Mouse (Mus musculus) hindbrain, embryonic 11.5 days (tissue): ENCODE measurements around the gene Fbxw13. TPM values are rescaled to one million over a fixed set of nuclear protein-coding genes. Genes with fewer than 3 reads are reported as not detected.
"Not testable (repeated sequence)": the region's sequence is repeated elsewhere in the genome, so short reads cannot be mapped to it uniquely, and the experiment has no call there.

Experiments used
- ATAC-seq: fragments of 200-750 bp; cut with Nextera tagmentation; 2 replicates; pipeline ENCODE4 v1.8.0; 2017; ENCODE audit warnings: mild to moderate bottlenecking, moderate TSS enrichment, moderate library complexity; ENCODE audit not compliant: low FRiP score
- DNase-seq: peaks from one replicate; pipeline ENCODE4 v3.0.0-alpha.2; 2015; ENCODE audit warnings: low spot score
- H3K27ac ChIP-seq: fragments of 300-500 bp; sonication (generic); 2 replicates; pipeline ENCODE4 v1.5.1; 2014; ENCODE audit warnings: mild to moderate bottlenecking, low read depth, low read length
- H3K27me3 ChIP-seq: fragments of 300-500 bp; sonication (generic); 2 replicates; pipeline ENCODE4 v1.6.1; 2014; ENCODE audit warnings: mild to moderate bottlenecking, low read length, moderate library complexity, mixed read lengths; ENCODE audit not compliant: control insufficient read depth, insufficient read depth
- H3K36me3 ChIP-seq: fragments of 300-500 bp; sonication (generic); 2 replicates; pipeline ENCODE4 v1.6.1; 2014; ENCODE audit warnings: mild to moderate bottlenecking, low read length, moderate library complexity, mixed read lengths; ENCODE audit not compliant: control insufficient read depth, insufficient read depth
- H3K4me1 ChIP-seq: fragments of 300-500 bp; sonication (generic); replicated peaks from 2 replicates; pipeline ENCODE4 v1.6.1; 2014; ENCODE audit warnings: low read length, mixed read lengths; ENCODE audit not compliant: control insufficient read depth, insufficient read depth
- H3K4me2 ChIP-seq: fragments of 300-500 bp; sonication (generic); replicated peaks from 2 replicates; pipeline ENCODE4 v1.6.1; 2014; ENCODE audit warnings: mild to moderate bottlenecking, low read depth, low read length
- H3K4me3 ChIP-seq: fragments of 300-500 bp; sonication (generic); 2 replicates; pipeline ENCODE4 v1.5.1; 2014; ENCODE audit warnings: low read depth, low read length
- H3K9ac ChIP-seq: fragments of 300-500 bp; sonication (generic); 2 replicates; pipeline ENCODE4 v1.6.1; 2014; ENCODE audit warnings: low read depth, low read length
- H3K9me3 ChIP-seq: fragments of 300-500 bp; sonication (generic); 2 replicates; pipeline ENCODE4 v1.6.1; 2016; ENCODE audit warnings: low read length; ENCODE audit not compliant: control insufficient read depth
- WGBS: fragments of 180-500 bp; shearing (Covaris S2); extraction: QIAGEN DNeasy Blood & Tissue Kit; methylation state at CpG from one replicate; pipeline ENCODE4 v1.1.7; 2014; 5-methylcytosine and 5-hydroxymethylcytosine counted together
- polyA plus RNA-seq: library from polyadenylated mRNA; unstranded; fragments of >200 nt; fragmentation: Nextera tagmentation; extraction: Ambion mirVana; gene quantifications from 2 replicates; pipeline ENCODE4 v1.2.1, GENCODE M21; 2014

Gene Fbxw13
- polyA plus RNA-seq, result not detected in 2 replicates

GRCm38 (mm10) chr9:109195875-109196274 lies at the start of gene Fbxw13:
TSS of gene Fbxw13 (minus strand) at chr9:109195975.
- WGBS, result 79% methylated on average over 3 of the region's 3 CpGs
- H3K27me3 ChIP-seq, H3K27ac ChIP-seq, H3K9me3 ChIP-seq, H3K4me2 ChIP-seq, ATAC-seq, H3K9ac ChIP-seq, DNase-seq, H3K4me1 ChIP-seq, H3K36me3 ChIP-seq, H3K4me3 ChIP-seq: not testable (repeated sequence)

GRCm38 (mm10) chr9:109234654-109235053 lies 38.9 kb upstream of the Fbxw13 start, which contains the start of gene Fbxw20:
TSS of gene Fbxw20 (minus strand) at chr9:109234754.
- no peaks in the 10 kb centered on the region for H3K27me3 ChIP-seq
- no peaks in the 10 kb centered on the region for H3K9me3 ChIP-seq
- WGBS, result 95% methylated on average over 1 of the region's 1 CpGs
- no peaks in the 10 kb centered on the region for H3K4me1 ChIP-seq
- ATAC-seq, result no peak
- no peak within 1 kb of the TSS for H3K4me2 ChIP-seq
- no peak for DNase-seq
- H3K36me3 ChIP-seq, result no peaks in the 10 kb centered on the region
- H3K4me3 ChIP-seq, result no peak within 1 kb of the TSS
- no peak within 1 kb of the TSS for H3K27ac ChIP-seq
- no peak within 1 kb of the TSS for H3K9ac ChIP-seq

GRCm38 (mm10) chr9:109218449-109218848 lies 22.7 kb upstream of the Fbxw13 start:
- DNase-seq (peak; percentile 27), ATAC-seq (no peak)
- no peaks in the 10 kb centered on the region for H3K4me1 ChIP-seq
- no peak overlapping the region for H3K4me3 ChIP-seq
- 71% methylated on average over 6 of the region's 6 CpGs for WGBS
- no peak overlapping the region for H3K27ac ChIP-seq
- H3K9me3 ChIP-seq, result no peaks in the 10 kb centered on the region
- no peaks in the 10 kb centered on the region for H3K36me3 ChIP-seq
- no peaks in the 10 kb centered on the region for H3K27me3 ChIP-seq
- H3K9ac ChIP-seq, result no peak overlapping the region
- no peak overlapping the region for H3K4me2 ChIP-seq

- DNase-seq, ATAC-seq, H3K4me3 ChIP-seq, H3K27me3 ChIP-seq, H3K9me3 ChIP-seq, H3K27ac ChIP-seq, H3K4me1 ChIP-seq, H3K9ac ChIP-seq, H3K36me3 ChIP-seq, H3K4me2 ChIP-seq: not testable (repeated sequence)
- WGBS, result 86% methylated on average over 1 of the region's 1 CpGs
Measured at GRCm38 (mm10) chr9:109201347-109201746, 5.6 kb upstream of the Fbxw13 start.

- DNase-seq, result no peak
- ATAC-seq, result no peak
- H3K4me3 ChIP-seq, result no peak overlapping the region
- no peaks in the 10 kb centered on the region for H3K27me3 ChIP-seq
- no peaks in the 10 kb centered on the region for H3K4me1 ChIP-seq
- no peak overlapping the region for H3K4me2 ChIP-seq
- WGBS, result 90% methylated on average over 1 of the region's 1 CpGs
- no peak overlapping the region for H3K9ac ChIP-seq
- no peaks in the 10 kb centered on the region for H3K36me3 ChIP-seq
- no peak overlapping the region for H3K27ac ChIP-seq
- H3K9me3 ChIP-seq, result no peaks in the 10 kb centered on the region
Measured at GRCm38 (mm10) chr9:109200349-109200748, 4.6 kb upstream of the Fbxw13 start.

- H3K9ac ChIP-seq, result no peak overlapping the region
- WGBS, result 76% methylated on average over 1 of the region's 1 CpGs
- no peak for DNase-seq
- H3K36me3 ChIP-seq, result no peaks in the 10 kb centered on the region
- no peak for ATAC-seq
- H3K4me3 ChIP-seq, result no peak overlapping the region
- no peaks in the 10 kb centered on the region for H3K27me3 ChIP-seq
- H3K9me3 ChIP-seq, result no peaks in the 10 kb centered on the region
- H3K4me1 ChIP-seq, result no peaks in the 10 kb centered on the region
- H3K27ac ChIP-seq, result no peak overlapping the region
- H3K4me2 ChIP-seq, result no peak overlapping the region
Measured at GRCm38 (mm10) chr9:109199353-109199752, 3.6 kb upstream of the Fbxw13 start.

GRCm38 (mm10) chr9:109177208-109177607 lies 18.6 kb downstream of the Fbxw13 start:
- WGBS, result 78% methylated on average over 1 of the region's 1 CpGs
- Histone ChIP-seq H3K27ac (no peak overlapping the region), H3K4me3 (no peak overlapping the region)

GRCm38 (mm10) chr9:109176301-109176700 lies 19.5 kb downstream of the Fbxw13 start:
- Histone ChIP-seq H3K4me2 (no peak overlapping the region), H3K9me3 (no peaks in the 10 kb centered on the region), H3K9ac (no peak overlapping the region), H3K27me3 (no peaks in the 10 kb centered on the region), H3K36me3 (no peaks in the 10 kb centered on the region), H3K4me3 (no peak overlapping the region), H3K27ac (no peak overlapping the region), H3K4me1 (no peaks in the 10 kb centered on the region)
- no peak for DNase-seq
- 85% methylated on average over 1 of the region's 1 CpGs for WGBS
- no peak for ATAC-seq

More at GRCm38 (mm10) chr9:109177208-109177607, 18.6 kb downstream of the Fbxw13 start:
- H3K9me3 ChIP-seq, result no peaks in the 10 kb centered on the region
- H3K4me1 ChIP-seq, result no peaks in the 10 kb centered on the region
- H3K27me3 ChIP-seq, result no peaks in the 10 kb centered on the region
- DNase-seq (no peak), ATAC-seq (no peak)
- no peak overlapping the region for H3K4me2 ChIP-seq
- H3K36me3 ChIP-seq, result no peaks in the 10 kb centered on the region
- no peak overlapping the region for H3K9ac ChIP-seq

GRCm38 (mm10) chr9:109167316-109167715 lies 28.5 kb downstream of the Fbxw13 start:
- Histone ChIP-seq H3K4me1 (no peaks in the 10 kb centered on the region), H3K27me3 (no peaks in the 10 kb centered on the region), H3K9ac (no peak overlapping the region), H3K4me2 (no peak overlapping the region), H3K9me3 (no peaks in the 10 kb centered on the region), H3K4me3 (no peak overlapping the region), H3K27ac (no peak overlapping the region), H3K36me3 (no peaks in the 10 kb centered on the region)
- ATAC-seq (no peak), DNase-seq (no peak)
